In genomic region chr16:88289421-88290081, GRCm38 (mm10) we compare ENCODE assay signal across 9 mouse cellular contexts. TPM values are rescaled to one million over a fixed set of nuclear protein-coding genes. Genes with fewer than 3 reads are reported as not detected.
A peak's percentile ranks its signal among the peaks of the same experiment; 100 is the strongest.
DNase-seq lines count a peak whose midpoint lies in the region; ATAC-seq and TF ChIP-seq lines count a peak whose summit lies in the region.
"Had no signal": no experiment of that assay in that cellular context is flagged by ENCODE, and none has a peak within 500 bp of the region (broad histone marks: within the 10 kb centered on the region; RNA-seq: fewer than 3 reads in every experiment).

No protein-coding gene starts in this region.

- H3K36me3 ChIP-seq in kidney, embryonic 14.5 days (ENCODE audit: control insufficient read depth, insufficient read depth, low read length): no peaks in the 10 kb centered on the region
- no peaks in the 10 kb centered on the region for H3K36me3 ChIP-seq in kidney, adult 2 months (ENCODE audit: control insufficient read depth, insufficient read depth, low read length)
- no peaks in the 10 kb centered on the region for H3K36me3 ChIP-seq in forebrain, embryonic 15.5 days
- H3K36me3 ChIP-seq in liver, embryonic 13.5 days: no peaks in the 10 kb centered on the region
- H3K36me3 ChIP-seq in stomach, postnatal 0 days (ENCODE audit: control insufficient read depth, insufficient read depth, low read length): no peaks in the 10 kb centered on the region

- peak overlapping the region; percentile 38; the same call in 1 of the 2 replicates for H3K9ac ChIP-seq in kidney, embryonic 14.5 days (ENCODE audit: low read depth, low read length)
- H3K9ac ChIP-seq in forebrain, embryonic 15.5 days (replicated peaks): peak overlapping the region; percentile 52
- no peak overlapping the region for H3K9ac ChIP-seq in liver, embryonic 13.5 days
- no peak overlapping the region; the same call in 1 of the 2 replicates for H3K9ac ChIP-seq in stomach, postnatal 0 days (ENCODE audit: low read length)

- peaks cover 30% of the 10 kb centered on the region for H3K27me3 ChIP-seq in kidney, embryonic 14.5 days (ENCODE audit: control insufficient read depth, insufficient read depth, low read length)
- H3K27me3 ChIP-seq in kidney, adult 2 months (replicated peaks; ENCODE audit: control insufficient read depth, insufficient read depth, low read length): no peaks in the 10 kb centered on the region; the same call in 1 of the 2 replicates
- peaks cover 5% of the 10 kb centered on the region; the same call in 1 of the 2 replicates for H3K27me3 ChIP-seq in forebrain, embryonic 15.5 days
- H3K27me3 ChIP-seq in liver, embryonic 13.5 days: peaks cover 23% of the 10 kb centered on the region
- H3K27me3 ChIP-seq in stomach, postnatal 0 days (ENCODE audit: control insufficient read depth, insufficient read depth, low read length): no peaks in the 10 kb centered on the region

- TF ChIP-seq EP300 in stomach, postnatal 0 days (optimal IDR thresholded peaks at IDR 0.05): no peak

- peak overlapping the region; percentile 94 for H3K4me2 ChIP-seq in kidney, embryonic 14.5 days (replicated peaks; ENCODE audit: low read depth, low read length)
- H3K4me2 ChIP-seq in forebrain, embryonic 15.5 days (replicated peaks): peak overlapping the region; percentile 93
- peak overlapping the region; percentile 46 for H3K4me2 ChIP-seq in liver, embryonic 13.5 days
- H3K4me2 ChIP-seq in stomach, postnatal 0 days (replicated peaks; ENCODE audit: low read depth): peak overlapping the region; percentile 80

- no peaks in the 10 kb centered on the region for H3K4me1 ChIP-seq in kidney, embryonic 14.5 days (ENCODE audit: control insufficient read depth, insufficient read depth, low read length)
- no peaks in the 10 kb centered on the region for H3K4me1 ChIP-seq in kidney, adult 2 months (ENCODE audit: control insufficient read depth, insufficient read depth, low read length)
- H3K4me1 ChIP-seq in forebrain, embryonic 15.5 days: peaks cover 19% of the 10 kb centered on the region
- no peaks in the 10 kb centered on the region for H3K4me1 ChIP-seq in liver, embryonic 13.5 days (replicated peaks)
- no peaks in the 10 kb centered on the region for H3K4me1 ChIP-seq in stomach, postnatal 0 days (replicated peaks; ENCODE audit: control insufficient read depth, insufficient read depth)

- no peak for DNase-seq in kidney, adult 2 months
- peak; percentile 47 for DNase-seq in ZHBTc4 (ENCODE audit: low read depth, low spot score)
- DNase-seq in liver, embryonic 13.5 days: no peak
- no peak for DNase-seq in stomach, postnatal 0 days (ENCODE audit: low spot score)
- no peak for DNase-seq in ovary, postnatal 36 days (ENCODE audit: low spot score)

- peak; percentile 77 for ATAC-seq in kidney, embryonic 14.5 days (ENCODE audit: low FRiP score, low TSS enrichment)
- ATAC-seq in forebrain, embryonic 15.5 days (replicated peaks): peak; percentile 80
- no peak for ATAC-seq in liver, embryonic 13.5 days (ENCODE audit: low read depth)
- ATAC-seq in stomach, postnatal 0 days (ENCODE audit: low FRiP score, low TSS enrichment): no peak
- ATAC-seq in erythroid progenitor cell, adult 5-6 weeks (replicated peaks; ENCODE audit: low FRiP score, poor library complexity, severe bottlenecking): no peak
- ATAC-seq: Patski had no signal

- TF ChIP-seq CTCF in kidney, adult 2 months (conservative IDR thresholded peaks at IDR 0.05; ENCODE audit: insufficient read depth, insufficient read length, low read depth, low read length): no peak
- TF ChIP-seq CTCF in stomach, postnatal 0 days (IDR thresholded peaks at IDR 0.05; ENCODE audit: low read depth): no peak

- TF ChIP-seq POLR2A in kidney, adult 2 months (IDR thresholded peaks at IDR 0.05; ENCODE audit: low read depth, low read length): no peak

- no peaks in the 10 kb centered on the region for H3K9me3 ChIP-seq in kidney, embryonic 14.5 days (ENCODE audit: control insufficient read depth, low read length)
- no peaks in the 10 kb centered on the region for H3K9me3 ChIP-seq in forebrain, embryonic 15.5 days
- H3K9me3 ChIP-seq in liver, embryonic 13.5 days (replicated peaks): no peaks in the 10 kb centered on the region
- H3K9me3 ChIP-seq in stomach, postnatal 0 days (ENCODE audit: control insufficient read depth, low read length): no peaks in the 10 kb centered on the region

- H3K27ac ChIP-seq in kidney, embryonic 14.5 days (ENCODE audit: low read depth, low read length): no peak overlapping the region
- H3K27ac ChIP-seq in kidney, adult 2 months (ENCODE audit: insufficient read depth, low read depth, low read length): no peak overlapping the region
- 0 out of 2 replicates have a peak overlapping the region, but pooled peaks have one; percentile 1 for H3K27ac ChIP-seq in forebrain, embryonic 15.5 days (replicated peaks)
- no peak overlapping the region for H3K27ac ChIP-seq in liver, embryonic 13.5 days
- H3K27ac ChIP-seq in stomach, postnatal 0 days (replicated peaks): no peak overlapping the region

- peak overlapping the region; percentile 47 for H3K4me3 ChIP-seq in kidney, embryonic 14.5 days (ENCODE audit: low read length)
- H3K4me3 ChIP-seq in kidney, adult 2 months (ENCODE audit: insufficient read depth, low read depth, low read length): no peak overlapping the region
- peak overlapping the region; percentile 52 for H3K4me3 ChIP-seq in forebrain, embryonic 15.5 days
- no peak overlapping the region; the same call in 1 of the 2 replicates for H3K4me3 ChIP-seq in liver, embryonic 13.5 days (replicated peaks)
- H3K4me3 ChIP-seq in stomach, postnatal 0 days (ENCODE audit: low read depth, low read length): peak overlapping the region; percentile 41

- under 1% methylated on average over 40 of the region's 40 CpGs for WGBS in kidney, embryonic 14.5 days
- WGBS in kidney, adult 2 months: 1% methylated on average over 40 of the region's 40 CpGs
- WGBS in forebrain, embryonic 15.5 days: under 1% methylated on average over 40 of the region's 40 CpGs
- 3% methylated on average over 40 of the region's 40 CpGs for WGBS in liver, embryonic 13.5 days (ENCODE audit: insufficient replicate concordance)
- WGBS in stomach, postnatal 0 days: under 1% methylated on average over 40 of the region's 40 CpGs

RNA-seq across cellular contexts. Expression of gene Grik1, which starts 0.5 kb away (rescaled TPM):
- 1.4 and 2.2 TPM in 2 replicates for polyA plus RNA-seq in kidney, embryonic 14.5 days (2014; fragmentation: Nextera tagmentation; extraction: Ambion mirVana)
- 0.03 and 0.04 TPM in 2 replicates for polyA plus RNA-seq in kidney, adult 2 months (2012; rRNA removed)
- 12.1 and 13.5 TPM in 2 replicates for polyA plus RNA-seq in forebrain, embryonic 15.5 days (2015; fragmentation: Nextera tagmentation; extraction: Ambion mirVana)
- polyA plus RNA-seq in liver, embryonic 13.5 days (2015; fragmentation: Nextera tagmentation; extraction: Ambion mirVana): 0.02 TPM in 1 of 2 replicates, not detected in the other
- 0.99 and 1.2 TPM in 2 replicates for polyA plus RNA-seq in stomach, postnatal 0 days (2015; fragmentation: Nextera tagmentation; extraction: Ambion mirVana)
- total RNA-seq in erythroid progenitor cell, adult 5-6 weeks (2015; ENCODE audit: low replicate concordance): not detected in 2 replicates
- total RNA-seq in erythroid progenitor cell, adult 5-6 weeks (2017; ENCODE audit: low replicate concordance): not detected in 2 replicates
- polyA plus RNA-seq: Patski had no signal

Comparison
In these comparisons a context has a peak if more than half of its experiments do, and no peak if none do; other contexts are left out.
1. H3K4me3 ChIP-seq: peak in kidney, embryonic 14.5 days (single experiment), forebrain, embryonic 15.5 days (single experiment) and stomach, postnatal 0 days (single experiment); none in kidney, adult 2 months (single experiment) and liver, embryonic 13.5 days (single experiment).
2. ATAC-seq: peak in kidney, embryonic 14.5 days (single experiment) and forebrain, embryonic 15.5 days (single experiment); none in liver, embryonic 13.5 days (single experiment), stomach, postnatal 0 days (single experiment) and erythroid progenitor cell, adult 5-6 weeks (single experiment).
3. H3K9ac ChIP-seq: peak in kidney, embryonic 14.5 days (single experiment) and forebrain, embryonic 15.5 days (single experiment); none in liver, embryonic 13.5 days (single experiment) and stomach, postnatal 0 days (single experiment).
4. Peak in every context shown above with its lines, with median percentiles within 50 percentile points of each other: H3K4me2 ChIP-seq.